8 mouse cellular contexts compared by ENCODE assay signal in genomic region chr13:46043016-46043415, GRCm38 (mm10).
DNase-seq lines count a peak whose midpoint lies in the region; ATAC-seq lines count a peak whose summit lies in the region.

No protein-coding gene starts in this region.

- no peaks in the 10 kb centered on the region for H3K9me3 ChIP-seq in forebrain, embryonic 14.5 days (replicated peaks; ENCODE audit: control insufficient read depth, low read length)

- no peaks in the 10 kb centered on the region for H3K27me3 ChIP-seq in forebrain, embryonic 14.5 days (replicated peaks; ENCODE audit: control insufficient read depth, insufficient read depth, low read length)

- intact Hi-C loops in heart, postnatal 14 days (cut with DNase I): no loop called here

- no peak overlapping the region for H3K27ac ChIP-seq in brown adipose tissue, adult 24 weeks (replicated peaks; ENCODE audit: low read depth, low read length)
- no peak overlapping the region for H3K27ac ChIP-seq in forebrain, embryonic 14.5 days (ENCODE audit: low read depth, low read length)

- peak; percentile 30 to 41 for DNase-seq in heart, adult 18-20 months
- DNase-seq in heart, postnatal 14 days: no peak
- peak; percentile 44 for DNase-seq in 416B (ENCODE audit: low read depth)
- DNase-seq in kidney, postnatal 4 days: peak; percentile 16 to 54
- peak; percentile 43 to 62 for DNase-seq in right cerebral cortex, postnatal 10 days (ENCODE audit: low spot score in 2 of 2)
- no peak for DNase-seq in adrenal gland, adult 2 months
- DNase-seq in forebrain, embryonic 14.5 days (ENCODE audit: low spot score): no peak

- ATAC-seq in forebrain, embryonic 14.5 days: no peak

- no peaks in the 10 kb centered on the region for H3K4me1 ChIP-seq in brown adipose tissue, adult 24 weeks (ENCODE audit: control insufficient read depth, insufficient read depth, insufficient read length, low read length)
- H3K4me1 ChIP-seq in forebrain, embryonic 14.5 days (ENCODE audit: control insufficient read depth, insufficient read depth, low read length): peaks cover 29% of the 10 kb centered on the region

- whole genome bisulfite sequencing in forebrain, embryonic 14.5 days: 69% methylated on average over 10 of the region's 10 CpGs

- no peaks in the 10 kb centered on the region for H3K36me3 ChIP-seq in forebrain, embryonic 14.5 days (ENCODE audit: control insufficient read depth, insufficient read depth, low read length)

- no peak overlapping the region for H3K9ac ChIP-seq in forebrain, embryonic 14.5 days (ENCODE audit: low read length)

- no peak overlapping the region for H3K4me2 ChIP-seq in forebrain, embryonic 14.5 days (ENCODE audit: low read length)

- H3K4me3 ChIP-seq in brown adipose tissue, adult 24 weeks (ENCODE audit: insufficient read depth, low read depth, low read length): peak overlapping the region; percentile 10; the same call in 1 of the 2 replicates
- no peak overlapping the region for H3K4me3 ChIP-seq in forebrain, embryonic 14.5 days (ENCODE audit: low read depth, low read length)

Comparison
In these comparisons a context has a peak if more than half of its experiments do, and no peak if none do; other contexts are left out.
1. DNase-seq: peak in heart, adult 18-20 months (2 of 2), 416B (single experiment), kidney, postnatal 4 days (2 of 2) and right cerebral cortex, postnatal 10 days (2 of 2); none in heart, postnatal 14 days (0 of 2), adrenal gland, adult 2 months (single experiment) and forebrain, embryonic 14.5 days (single experiment).